Mouse (Mus musculus) left cerebral cortex, postnatal 25 days (tissue): Measurements from ENCODE around the gene Art3. TPM values are rescaled to one million over a fixed set of nuclear protein-coding genes. Genes with fewer than 3 reads are reported as not detected.

Experiments
- DNase-seq, 2 experiments: peaks; one replicate each; pipeline ENCODE4 v3.0.0; 2022; ENCODE audit warnings: low spot score in 2 of 2, mixed read lengths in 1 of 2
- intact Hi-C: fragments of 180-260 bp; cut with DNase I; formaldehyde crosslinking; loops from one replicate; pipeline ENCODE4 v1.15.1; 2025
- microRNA-seq, 2 experiments: library from miRNA; unstranded; fragments of <30 nt; microRNA quantifications; one replicate each; pipeline ENCODE4 v1.2.0; 2022
- total RNA-seq, 2 experiments: library from RNA; stranded (reverse); gene quantifications; 2 replicates each; pipeline ENCODE4 v1.2.3; 2021

Gene Art3
- total RNA-seq, 2 experiments from 2014 or later: 6.2 to 6.9 TPM

GRCm38 (mm10) chr5:92461321-92461720 lies 129.7 kb downstream of the Art3 start:
- intact Hi-C loops: loop anchor here (1.0 kb wide), 2 partner anchors 44 to 193 kb away; no protein-coding TSS in a partner anchor
- peak; percentile 37 to 51 for DNase-seq

Small RNA genes within 50 kb of the gene (microRNA-seq; reads per million reads assigned to microRNA genes)
- gene Mir6415: 0 reads per million in 2 experiments

Other genes starting within 250 kb of the Art3 start
- gene G3bp2, start 248.1 kb upstream of the Art3 start, total RNA-seq: 100 to 1,000 TPM; 212 to 225 TPM
- 10 to 100 TPM; 74.6 to 76.7 TPM for gene Uso1, start 193.9 kb upstream of the Art3 start, total RNA-seq
- not detected for gene U90926, start 116.4 kb upstream of the Art3 start, total RNA-seq
- gene Ppef2, start 75.5 kb upstream of the Art3 start, total RNA-seq: under 1 TPM; 0.55 to 0.62 TPM
- gene Naaa, start 53.7 kb upstream of the Art3 start, total RNA-seq: 10 to 100 TPM; 38.8 to 40.9 TPM
- gene Sdad1, start 21.3 kb upstream of the Art3 start, total RNA-seq: 10 to 100 TPM; 19.0 to 19.8 TPM
- not detected for gene Cxcl9, start 3.7 kb upstream of the Art3 start, total RNA-seq
- gene Cxcl10, start 17.1 kb downstream of the Art3 start, total RNA-seq: not detected
- gene Nup54, start 103.4 kb downstream of the Art3 start, total RNA-seq: 10 to 100 TPM; 26.4 to 28.7 TPM
- 10 to 100 TPM; 81.9 to 84.5 TPM for gene Scarb2, start 175.0 kb downstream of the Art3 start, total RNA-seq
- under 1 TPM; 0.30 to 0.34 TPM for gene Fam47e, start 223.2 kb downstream of the Art3 start, total RNA-seq